Mouse (Mus musculus) mature B cell (primary cell): ENCODE results near the gene Vma21.

Source experiments
- in situ Hi-C: fragments of 300-500 bp; cut with MboI; formaldehyde crosslinking; loops from 2 replicates; pipeline ENCODE4 v1.14.3; 2019

Gene Vma21

DNA sequence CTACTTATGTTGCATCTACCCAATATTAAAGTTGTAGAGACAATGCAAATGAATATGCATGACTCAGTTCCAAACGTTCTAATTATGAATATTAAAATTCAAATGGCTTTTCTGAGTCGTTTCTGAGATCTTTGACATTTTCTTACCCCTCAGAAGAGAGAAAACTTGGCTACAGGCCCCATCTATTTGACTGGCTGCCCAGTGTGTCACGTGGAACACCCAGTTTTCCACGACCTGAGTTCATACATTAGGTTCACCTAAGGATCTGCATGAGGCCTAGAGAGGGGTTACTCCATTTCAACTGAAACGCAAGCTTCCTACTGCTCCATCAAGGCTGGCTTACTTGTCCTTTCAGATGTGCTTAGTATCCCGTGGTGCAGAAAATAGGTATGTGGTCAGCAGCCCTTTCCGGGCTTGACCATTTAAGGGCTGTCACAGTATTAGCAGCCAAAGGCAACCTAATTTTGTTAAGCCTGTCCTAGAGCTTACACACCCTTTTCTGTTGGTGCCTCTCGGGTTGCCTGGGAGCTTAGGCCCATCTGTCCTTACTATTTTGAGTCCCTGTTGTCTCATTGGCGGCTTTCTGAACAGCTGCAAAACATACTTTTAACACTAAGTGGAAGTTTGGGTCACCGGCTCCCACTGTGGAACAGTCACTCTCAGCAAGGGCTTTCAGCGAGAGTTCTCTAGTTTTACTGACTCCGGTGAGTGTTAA lies at the start of gene Vma21:
Vma21 (plus strand) TSS at position 294 of the 715 bp plus-strand sequence.
- in situ Hi-C loops, result no loop called here

DNA sequence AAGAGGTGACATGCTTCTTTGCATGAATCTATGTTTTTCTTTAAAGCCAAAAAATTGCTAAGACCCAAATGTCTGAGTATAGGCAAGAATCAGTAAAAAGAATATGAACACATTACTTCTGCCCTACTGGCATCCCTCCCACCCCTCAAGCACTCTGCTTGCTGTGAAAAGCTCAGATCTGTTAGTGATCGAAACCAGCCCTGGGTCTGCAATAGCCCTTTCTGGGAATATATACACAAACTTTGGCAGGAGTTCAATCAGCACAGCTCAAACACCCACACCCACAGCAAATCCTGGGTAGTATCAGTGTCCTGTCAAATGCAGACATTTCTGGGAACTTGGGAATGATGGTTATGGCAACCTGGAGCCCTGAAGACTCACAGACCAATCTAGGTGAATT lies 47.8 kb upstream of the Vma21 start:
- in situ Hi-C loops, result no loop called here

DNA sequence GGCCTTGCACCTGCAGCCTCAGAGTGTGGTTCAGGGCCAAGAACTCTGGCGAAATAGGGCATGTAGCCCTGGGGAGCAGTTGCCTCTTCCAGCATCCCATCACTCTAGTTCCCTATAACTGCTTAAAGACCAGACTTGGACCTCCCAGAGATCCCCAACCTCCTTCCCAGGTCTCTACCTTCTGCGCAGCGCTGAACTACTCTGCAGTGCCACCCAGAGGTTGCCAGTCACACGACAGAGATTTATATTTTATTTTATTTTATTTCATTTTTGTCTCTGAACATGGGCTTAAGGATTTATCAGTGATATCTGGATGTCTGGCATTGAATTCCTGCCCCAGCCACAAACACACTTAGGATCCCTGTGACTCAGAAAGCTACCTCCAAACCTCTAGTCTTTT lies 24.6 kb upstream of the Vma21 start:
- in situ Hi-C loops, result no loop called here

DNA sequence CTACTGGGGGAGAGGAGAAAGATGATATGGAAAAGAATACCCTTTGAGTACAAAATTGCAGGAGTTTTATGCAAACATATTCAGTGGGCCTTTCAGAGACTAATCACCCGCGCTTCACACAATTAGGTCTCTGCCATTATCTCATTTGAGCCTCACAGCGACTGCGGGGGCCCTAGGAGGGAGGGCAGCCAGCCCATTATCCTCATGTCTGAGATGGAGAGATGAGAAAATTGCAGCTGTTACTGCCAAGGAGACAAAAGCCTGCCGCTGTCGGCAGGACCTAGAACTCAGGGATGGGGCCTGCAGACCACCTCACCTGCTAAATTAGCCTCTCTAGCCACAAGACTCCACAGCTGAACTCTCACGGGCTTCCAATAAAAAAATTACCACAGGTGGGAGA lies 18.0 kb upstream of the Vma21 start:
- in situ Hi-C loops, result no loop called here

DNA sequence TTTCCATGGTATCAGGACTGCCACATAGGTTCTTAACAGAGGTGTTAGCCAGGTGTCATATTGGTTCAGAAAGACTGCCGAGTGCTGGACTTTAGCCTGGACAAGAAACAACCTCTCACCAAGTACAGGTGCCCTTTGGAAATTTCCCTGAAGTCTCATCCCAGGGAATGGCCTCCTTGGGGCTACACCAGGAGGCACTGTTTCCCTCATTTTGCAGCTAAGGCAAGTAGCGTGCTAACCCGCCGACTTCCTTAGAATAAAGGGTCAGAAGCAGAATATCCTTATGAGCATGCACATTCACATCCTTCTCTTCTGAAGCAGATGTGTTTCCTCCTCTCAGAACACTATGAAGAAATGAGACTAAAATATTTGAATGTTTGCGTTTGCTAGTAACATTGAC lies 16.8 kb upstream of the Vma21 start:
- in situ Hi-C loops, result no loop called here

DNA sequence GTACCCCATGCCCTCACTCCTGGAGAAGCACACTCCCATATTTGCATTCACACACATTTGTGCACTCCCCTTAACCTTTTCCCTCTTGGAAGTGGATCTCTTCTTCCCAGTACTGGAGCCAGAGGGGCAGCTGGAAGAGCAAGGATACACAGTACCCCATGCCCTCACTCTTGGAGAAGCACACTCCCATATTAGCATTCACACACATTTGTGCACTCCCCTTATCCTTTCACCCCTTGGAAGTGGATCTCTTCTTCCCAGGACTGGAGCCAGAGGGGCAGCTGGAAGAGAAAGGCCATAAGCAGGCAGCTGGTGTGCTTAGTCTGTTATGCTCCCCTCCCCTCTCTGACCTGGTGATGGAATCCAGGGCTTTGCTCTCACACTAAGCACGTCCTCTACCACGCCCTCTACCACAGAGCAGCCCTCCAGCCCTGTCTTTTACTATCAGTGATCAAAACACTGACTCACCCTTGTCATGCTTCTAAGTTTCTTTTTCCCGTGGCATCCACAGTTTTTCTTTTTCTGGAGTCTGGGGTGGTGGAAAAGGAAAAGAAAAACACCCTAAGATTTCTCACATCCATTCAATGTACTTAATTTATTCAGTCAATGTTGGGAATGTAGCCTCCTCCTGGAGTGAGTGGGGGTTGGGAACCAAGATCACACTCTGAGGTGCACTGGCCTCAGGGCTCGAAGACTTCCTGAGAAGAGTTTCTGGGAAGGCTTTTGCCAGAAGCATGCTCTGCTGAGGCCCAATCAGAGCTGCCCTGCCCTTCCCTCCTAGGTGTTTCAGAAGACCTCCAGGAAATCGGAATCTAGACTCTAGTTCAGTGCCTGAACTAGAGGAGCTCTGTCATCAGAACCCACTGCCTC lies 3.5 kb upstream of the Vma21 start:
- in situ Hi-C loops, result no loop called here

DNA sequence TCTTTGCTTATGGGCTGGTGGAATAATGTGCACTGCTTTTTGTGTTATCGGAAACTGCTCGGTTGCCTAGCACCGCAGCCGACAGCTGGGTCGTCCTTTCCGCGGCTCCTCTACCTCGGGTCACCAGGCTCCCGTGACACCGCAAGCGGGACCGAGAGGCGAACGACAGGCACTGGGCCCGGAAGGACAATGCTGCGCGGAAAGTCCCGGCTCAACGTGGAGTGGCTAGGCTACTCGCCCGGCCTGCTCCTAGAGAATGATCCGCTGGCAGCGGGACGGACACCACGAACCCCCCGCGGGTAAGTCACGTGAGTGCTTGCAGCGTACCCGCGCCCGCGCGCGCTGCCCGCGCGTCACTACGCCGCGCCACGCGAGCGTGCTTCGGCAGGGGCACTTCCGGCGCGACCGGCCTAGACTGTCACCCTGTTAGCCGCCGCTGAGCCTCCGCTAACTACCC lies 705 bp downstream of the Vma21 start:
- in situ Hi-C loops, result no loop called here

DNA sequence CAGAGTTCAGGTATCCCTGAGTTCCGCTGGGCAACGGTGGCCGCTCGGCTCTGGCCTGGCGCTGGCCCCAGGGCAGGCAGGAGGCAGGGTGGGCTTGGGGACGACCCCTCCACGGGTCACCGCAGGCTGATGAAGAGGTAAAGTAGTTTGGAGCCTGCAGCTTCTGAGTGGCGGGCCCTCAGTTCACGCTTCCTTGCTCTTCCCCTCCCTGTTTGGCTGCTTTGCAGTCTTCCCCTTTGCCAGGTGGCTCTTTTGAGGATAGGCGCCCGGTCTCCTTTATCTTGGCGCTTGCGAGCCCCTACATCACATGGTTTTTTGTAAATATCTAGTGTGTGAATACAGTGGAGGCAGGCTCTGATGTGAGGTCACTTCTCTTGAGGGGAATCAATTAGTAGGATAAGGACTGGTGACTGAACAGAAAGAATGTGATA lies 1.2 kb downstream of the Vma21 start:
- in situ Hi-C loops, result no loop called here

DNA sequence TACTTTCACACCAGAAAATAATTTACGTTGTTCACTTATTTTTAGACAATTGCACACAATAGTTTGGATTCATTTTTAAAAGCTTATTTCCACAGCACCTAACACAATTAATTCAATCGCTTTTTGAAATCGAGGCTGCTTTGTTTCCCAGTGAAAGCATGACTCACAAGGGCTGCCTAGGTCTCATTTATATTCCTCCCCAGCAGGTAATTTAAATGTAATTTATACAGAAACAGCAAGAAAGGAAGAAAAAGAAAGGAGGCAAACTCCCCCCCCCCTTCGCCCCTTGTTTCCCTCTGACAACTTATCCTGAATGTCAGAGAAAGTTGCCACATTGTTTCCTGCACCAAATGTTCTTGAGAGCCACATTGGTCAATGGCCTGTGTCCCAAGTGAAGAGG lies 23.2 kb downstream of the Vma21 start:
- in situ Hi-C loops, result no loop called here

DNA sequence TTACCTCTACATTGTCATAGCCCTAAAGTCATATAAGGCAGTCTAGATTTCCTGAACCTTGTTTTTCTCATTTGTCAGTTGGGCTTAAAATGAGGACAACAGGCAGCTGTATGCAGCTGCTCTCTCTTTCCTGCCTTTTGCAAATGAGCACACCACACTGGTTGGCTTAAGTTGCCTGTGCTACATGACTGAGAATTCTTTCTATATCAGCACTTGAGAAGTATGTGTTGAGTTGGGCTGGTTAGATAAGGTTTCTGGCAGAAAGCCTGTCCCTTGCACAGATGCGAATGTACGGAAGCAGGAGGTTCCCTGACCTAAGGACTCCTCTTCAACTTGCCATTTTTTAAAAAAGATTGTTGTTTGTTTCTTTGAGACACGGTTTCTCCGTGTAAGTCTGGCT lies 31.0 kb downstream of the Vma21 start:
- in situ Hi-C loops, result no loop called here

DNA sequence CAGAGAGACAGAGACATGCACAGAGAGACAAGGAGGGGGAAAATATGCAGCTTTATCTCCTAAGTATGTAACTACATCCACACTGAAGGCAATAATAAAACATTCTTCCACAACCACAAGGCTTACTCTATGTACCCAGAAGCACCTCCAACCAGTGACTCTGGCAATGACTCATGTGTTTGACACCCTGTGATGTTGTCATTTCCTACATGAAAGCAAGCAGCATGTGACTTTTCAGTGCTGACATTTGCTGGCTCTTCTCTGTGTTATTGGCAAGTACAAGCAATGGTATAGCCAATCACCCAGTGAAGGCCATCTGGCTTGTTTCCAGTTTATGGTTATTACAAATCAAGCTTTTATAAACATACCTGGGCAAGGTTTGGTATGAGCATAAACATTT lies 38.1 kb downstream of the Vma21 start:
- in situ Hi-C loops, result no loop called here
